Mouse (Mus musculus): ENCODE measurements around the gene Plekho2. TPM values are rescaled to one million over a fixed set of nuclear protein-coding genes. Genes with fewer than 3 reads are reported as not detected.
A peak's percentile ranks its signal among the peaks of the same experiment; 100 is the strongest.

Gene Plekho2
- polyA plus RNA-seq, 1 experiment from 2014 or later = 20.3 TPM

DNA sequence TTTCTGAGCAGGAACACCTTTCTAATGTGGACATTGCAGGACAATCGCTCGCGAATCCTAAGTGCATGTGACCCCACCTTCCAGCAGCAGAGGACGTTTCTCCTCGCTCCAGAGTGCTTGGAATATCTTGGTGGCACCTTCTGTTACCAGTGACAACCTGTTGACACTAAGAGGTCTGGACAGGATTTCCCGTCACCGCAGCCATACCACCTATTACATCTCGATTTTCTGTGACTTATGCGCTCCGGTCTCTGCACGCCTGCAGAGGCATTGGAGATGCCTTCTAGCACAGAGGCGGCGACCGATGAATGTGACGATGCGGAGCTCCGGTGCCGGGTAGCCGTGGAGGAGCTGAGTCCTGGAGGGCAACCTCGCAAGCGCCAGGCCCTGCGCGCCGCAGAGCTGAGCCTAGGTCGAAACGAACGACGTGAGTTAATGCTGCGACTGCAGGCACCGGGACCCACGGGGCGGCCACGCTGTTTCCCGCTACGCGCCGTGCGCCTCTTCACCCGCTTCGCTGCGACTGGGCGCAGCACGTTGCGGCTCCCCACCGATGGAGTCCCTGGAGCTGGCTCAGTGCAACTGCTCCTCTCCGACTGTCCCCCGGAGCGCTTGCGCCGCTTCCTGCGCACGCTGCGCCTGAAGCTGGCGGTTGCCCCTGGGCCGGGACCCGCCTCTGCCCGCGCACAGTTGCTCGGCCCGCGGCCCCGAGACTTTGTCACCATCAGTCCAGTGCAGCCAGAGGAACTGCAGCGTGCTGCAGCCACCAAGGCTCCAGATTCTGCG lies 7.9 kb upstream of the Plekho2 start:
- peak; percentile 26 for DNase-seq (ENCODE audit: low spot score)
- Histone ChIP-seq H3K9ac (replicated peaks; ENCODE audit: low read depth) (0 out of 2 replicates have a peak overlapping the region, but pooled peaks have one; percentile 19), H3K4me2 (replicated peaks; ENCODE audit: low read depth, low read length) (peak overlapping the region; percentile 93), H3K27ac (ENCODE audit: low read length) (no peak overlapping the region), H3K4me1 (ENCODE audit: insufficient read depth, low read depth, low read length) (peaks cover 20% of the 10 kb centered on the region), H3K4me3 (ENCODE audit: low read depth, low read length) (peak overlapping the region; percentile 43), H3K9me3 (ENCODE audit: low read length) (no peaks in the 10 kb centered on the region), H3K27me3 (replicated peaks; ENCODE audit: insufficient read depth, low read length) (no peaks in the 10 kb centered on the region), H3K36me3 (ENCODE audit: insufficient read depth, low read length) (no peaks in the 10 kb centered on the region)
- TF ChIP-seq EP300 (IDR thresholded peaks at IDR 0.05) = no peak
- TF ChIP-seq CTCF (IDR thresholded peaks at IDR 0.05) = no peak
- WGBS = 0% methylated on average over 50 of the region's 64 CpGs
- peak; percentile 30; the same call in 1 of the 2 replicates for ATAC-seq

- Histone ChIP-seq H3K36me3 (ENCODE audit: insufficient read depth, low read length) (no peaks in the 10 kb centered on the region), H3K9ac (replicated peaks; ENCODE audit: low read depth) (no peak overlapping the region), H3K27me3 (replicated peaks; ENCODE audit: insufficient read depth, low read length) (no peaks in the 10 kb centered on the region), H3K9me3 (ENCODE audit: low read length) (no peaks in the 10 kb centered on the region), H3K27ac (ENCODE audit: low read length) (no peak overlapping the region), H3K4me3 (ENCODE audit: low read depth, low read length) (peak overlapping the region; percentile 43), H3K4me2 (replicated peaks; ENCODE audit: low read depth, low read length) (peak overlapping the region; percentile 93), H3K4me1 (ENCODE audit: insufficient read depth, low read depth, low read length) (peaks cover 20% of the 10 kb centered on the region)
- no peak for DNase-seq (ENCODE audit: low spot score)
- 2% methylated on average over 6 of the region's 6 CpGs for WGBS
- TF ChIP-seq CTCF (IDR thresholded peaks at IDR 0.05) (no peak), EP300 (IDR thresholded peaks at IDR 0.05) (no peak)
- no peak for ATAC-seq
Measured at GRCm38 (mm10) chr9:65587270-65587572, 7.4 kb upstream of the Plekho2 start.

- WGBS = 10% methylated on average over 28 of the region's 28 CpGs
- H3K4me3 ChIP-seq (ENCODE audit: low read depth, low read length) = peak within 1 kb of the TSS; percentile 43
- ATAC-seq = peak; percentile 93
- no peaks in the 10 kb centered on the region for H3K36me3 ChIP-seq (ENCODE audit: insufficient read depth, low read length)
- TF ChIP-seq EP300 (IDR thresholded peaks at IDR 0.05) (no peak), CTCF (IDR thresholded peaks at IDR 0.05) (no peak)
- no peaks in the 10 kb centered on the region for H3K27me3 ChIP-seq (replicated peaks; ENCODE audit: insufficient read depth, low read length)
- no peak within 1 kb of the TSS for H3K27ac ChIP-seq (ENCODE audit: low read length)
- peaks cover 20% of the 10 kb centered on the region for H3K4me1 ChIP-seq (ENCODE audit: insufficient read depth, low read depth, low read length)
- 0 out of 2 replicates have a peak within 1 kb of the TSS, but pooled peaks have one; percentile 19 for H3K9ac ChIP-seq (replicated peaks; ENCODE audit: low read depth)
- H3K4me2 ChIP-seq (replicated peaks; ENCODE audit: low read depth, low read length) = peak within 1 kb of the TSS; percentile 93
- H3K9me3 ChIP-seq (ENCODE audit: low read length) = no peaks in the 10 kb centered on the region
- DNase-seq (ENCODE audit: low spot score) = peak; percentile 94
Measured at GRCm38 (mm10) chr9:65586406-65587269, 6.8 kb upstream of the Plekho2 start, which contains the start of gene Pif1. Gene Pif1, plus strand, starts transcription at chr9:65587160.

- Histone ChIP-seq H3K27me3 (replicated peaks; ENCODE audit: insufficient read depth, low read length) (no peaks in the 10 kb centered on the region), H3K4me2 (replicated peaks; ENCODE audit: low read depth, low read length) (no peak overlapping the region), H3K4me3 (ENCODE audit: low read depth, low read length) (no peak overlapping the region), H3K27ac (ENCODE audit: low read length) (no peak overlapping the region), H3K9ac (replicated peaks; ENCODE audit: low read depth) (no peak overlapping the region), H3K36me3 (ENCODE audit: insufficient read depth, low read length) (no peaks in the 10 kb centered on the region), H3K9me3 (ENCODE audit: low read length) (no peaks in the 10 kb centered on the region), H3K4me1 (ENCODE audit: insufficient read depth, low read depth, low read length) (peaks cover 9% of the 10 kb centered on the region; the same call in 1 of the 2 replicates)
- DNase-seq (ENCODE audit: low spot score) = peak; percentile 49
- TF ChIP-seq EP300 (IDR thresholded peaks at IDR 0.05) (no peak), CTCF (IDR thresholded peaks at IDR 0.05) (no peak)
- 16% methylated on average over 8 of the region's 8 CpGs for WGBS
- no peak for ATAC-seq
Measured at GRCm38 (mm10) chr9:65583045-65583444, 3.2 kb upstream of the Plekho2 start.

- TF ChIP-seq CTCF (IDR thresholded peaks at IDR 0.05) (peak; percentile 99), EP300 (IDR thresholded peaks at IDR 0.05) (0 out of 2 replicates have a peak, but pooled peaks have one; percentile 0)
- ATAC-seq (peak; percentile 79), DNase-seq (ENCODE audit: low spot score) (peak; percentile 95)
- H3K4me1 ChIP-seq (ENCODE audit: insufficient read depth, low read depth, low read length) = peaks cover under 1% of the 10 kb centered on the region; the same call in 1 of the 2 replicates
- H3K9ac ChIP-seq (replicated peaks; ENCODE audit: low read depth) = no peak overlapping the region; the same call in 1 of the 2 replicates
- H3K9me3 ChIP-seq (ENCODE audit: low read length) = no peaks in the 10 kb centered on the region
- 2% methylated on average over 21 of the region's 29 CpGs for WGBS
- H3K27ac ChIP-seq (ENCODE audit: low read length) = peak overlapping the region; percentile 88
- H3K27me3 ChIP-seq (replicated peaks; ENCODE audit: insufficient read depth, low read length) = no peaks in the 10 kb centered on the region
- H3K36me3 ChIP-seq (ENCODE audit: insufficient read depth, low read length) = no peaks in the 10 kb centered on the region
- H3K4me3 ChIP-seq (ENCODE audit: low read depth, low read length) = peak overlapping the region; percentile 50
- H3K4me2 ChIP-seq (replicated peaks; ENCODE audit: low read depth, low read length) = peak overlapping the region; percentile 60
Measured at GRCm38 (mm10) chr9:65580401-65581256, 789 bp upstream of the Plekho2 start.
